Mouse (Mus musculus) lung, postnatal 25 days (tissue): Measurements from ENCODE around the gene Inf2.

ENCODE experiments used
- DNase-seq: peaks from one replicate; pipeline ENCODE4 v3.0.0; 2022; ENCODE audit warnings: low spot score

Inf2 gene

DNA sequence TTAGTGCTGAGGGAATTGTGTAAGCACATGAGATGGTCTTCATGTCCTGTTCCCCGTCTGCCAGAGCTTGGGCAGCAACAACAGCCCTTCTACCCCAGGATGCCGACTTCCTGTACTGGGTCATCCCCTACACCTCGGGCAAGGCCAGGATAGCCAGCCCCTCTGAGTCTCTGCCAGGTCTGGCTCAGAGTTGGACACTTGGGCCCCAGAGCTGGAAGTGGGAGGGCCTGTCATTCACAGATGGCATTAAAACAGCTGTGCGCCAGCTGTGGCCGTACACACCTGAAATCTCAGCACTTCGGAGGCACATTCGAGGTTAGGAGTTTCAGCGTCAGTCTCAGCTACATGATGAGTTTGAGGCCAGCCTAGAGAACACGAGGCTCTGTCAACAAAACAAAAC, 7.9 kb downstream of the Inf2 start:
- DNase-seq, result no peak

DNA sequence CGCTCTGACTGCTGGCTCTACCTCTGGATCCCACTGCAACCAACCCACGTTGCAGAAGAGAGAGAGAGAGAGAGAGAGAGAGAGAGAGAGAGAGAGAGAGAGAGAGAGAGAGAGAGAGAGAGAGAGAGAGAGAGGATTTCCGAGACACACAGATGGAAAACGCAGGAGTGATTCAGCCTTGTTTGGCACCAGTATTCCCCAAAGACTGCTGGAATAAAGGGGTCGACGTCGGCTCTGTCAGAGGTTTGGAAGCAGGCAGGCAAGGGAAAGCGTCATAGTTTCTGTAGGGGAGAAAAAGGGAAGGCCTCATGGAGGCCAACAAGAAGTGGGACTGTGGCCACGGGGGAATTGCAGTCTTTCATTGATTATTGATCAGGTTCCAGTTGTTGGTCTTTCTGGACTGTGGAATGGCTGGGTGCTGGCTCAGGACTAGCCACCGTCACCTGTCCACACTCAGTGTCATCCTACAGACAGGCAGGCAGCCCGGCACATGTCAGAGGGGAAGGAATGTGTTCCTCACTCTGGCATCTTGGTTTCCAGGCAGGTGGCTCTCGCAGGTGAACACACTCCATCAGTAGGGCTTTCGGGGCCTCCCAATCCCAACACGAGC, 8.4 kb downstream of the Inf2 start:
- no peak for DNase-seq

DNA sequence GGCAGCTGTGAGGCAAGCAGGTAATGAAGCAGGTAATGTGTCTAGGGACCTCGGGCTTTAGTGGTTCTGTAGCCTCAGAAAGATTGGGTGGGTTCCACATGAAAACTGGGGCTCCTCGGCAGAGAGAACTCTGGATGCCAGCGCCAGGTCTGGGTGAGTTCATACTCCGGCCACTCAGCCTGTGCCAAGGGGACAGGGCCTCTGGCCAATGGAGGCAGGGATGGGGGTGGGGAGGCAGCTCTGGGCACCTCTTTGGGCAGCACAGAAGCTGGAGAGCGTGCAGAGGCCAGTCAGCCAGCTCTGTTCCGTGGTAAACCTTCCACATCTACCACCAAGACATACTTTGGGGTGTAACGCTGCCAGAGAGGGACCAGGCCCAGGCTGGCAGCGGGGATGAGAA, 9.0 kb downstream of the Inf2 start:
- no peak for DNase-seq

DNA sequence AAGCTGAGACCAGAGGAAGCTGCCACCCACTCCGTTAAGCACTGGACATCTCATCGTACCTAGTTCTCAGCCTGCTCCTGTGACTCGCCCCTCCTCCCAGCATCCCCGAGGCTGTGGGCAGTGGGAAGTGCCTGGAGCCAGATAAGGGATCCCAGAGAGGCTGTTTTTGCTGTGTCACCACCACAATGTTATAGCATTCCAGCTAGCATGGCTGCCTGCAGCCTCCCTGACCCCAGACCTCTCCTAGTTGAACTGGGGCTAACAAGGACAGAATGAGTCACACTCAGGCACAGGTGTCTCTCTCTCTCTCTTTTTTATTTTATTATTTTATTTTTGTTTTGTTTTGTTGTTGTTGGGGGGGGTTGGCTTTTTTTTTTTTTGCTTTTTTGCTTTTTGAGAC, 10.6 kb downstream of the Inf2 start:
- DNase-seq, result no peak

DNA sequence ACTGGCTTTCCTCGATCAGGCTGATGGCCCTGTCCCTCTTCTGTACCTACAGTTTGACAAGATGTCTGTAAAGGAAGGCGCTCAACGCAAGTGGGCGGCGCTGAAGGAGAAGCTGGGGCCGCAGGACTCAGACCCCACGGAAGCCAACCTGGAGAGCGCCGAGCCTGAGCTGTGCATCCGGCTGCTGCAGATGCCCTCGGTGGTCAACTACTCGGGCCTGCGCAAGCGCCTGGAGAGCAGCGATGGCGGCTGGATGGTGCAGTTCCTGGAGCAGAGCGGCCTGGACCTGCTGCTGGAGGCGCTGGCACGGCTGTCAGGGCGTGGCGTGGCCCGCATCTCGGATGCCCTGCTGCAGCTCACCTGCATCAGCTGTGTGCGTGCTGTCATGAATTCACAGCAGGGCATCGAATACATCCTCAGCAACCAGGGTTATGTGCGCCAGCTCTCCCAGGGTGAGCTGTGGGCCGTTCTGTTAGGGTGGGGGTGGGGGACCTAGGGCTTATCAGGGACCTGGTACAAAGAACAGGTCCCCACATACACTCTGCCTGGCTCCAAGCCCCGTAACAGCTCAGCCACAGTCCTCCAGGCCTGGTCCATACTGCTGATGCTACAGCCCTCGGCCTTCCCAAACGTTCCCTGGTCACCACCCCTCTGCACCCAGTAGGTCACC, 11.5 kb downstream of the Inf2 start:
- no peak for DNase-seq

DNA sequence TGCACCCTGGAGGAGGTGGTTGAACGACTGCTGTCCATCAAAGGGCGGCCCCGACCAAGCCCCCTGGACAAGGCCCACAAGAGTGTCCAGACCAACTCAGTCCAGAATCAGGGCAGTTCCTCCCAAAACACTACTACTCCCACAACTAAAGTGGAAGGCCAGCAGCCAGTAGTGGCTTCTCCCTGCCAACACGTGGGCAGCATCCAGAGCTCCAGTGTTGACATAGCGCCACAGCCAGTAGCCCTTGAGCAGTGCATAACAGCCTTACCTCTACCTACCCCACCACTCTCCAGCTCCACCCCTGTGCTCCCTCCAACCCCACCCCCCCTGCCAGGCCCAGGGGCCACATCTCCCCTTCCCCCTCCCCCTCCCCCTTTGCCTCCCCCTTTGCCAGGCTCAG, 15.4 kb downstream of the Inf2 start:
- peak; percentile 75 for DNase-seq

DNA sequence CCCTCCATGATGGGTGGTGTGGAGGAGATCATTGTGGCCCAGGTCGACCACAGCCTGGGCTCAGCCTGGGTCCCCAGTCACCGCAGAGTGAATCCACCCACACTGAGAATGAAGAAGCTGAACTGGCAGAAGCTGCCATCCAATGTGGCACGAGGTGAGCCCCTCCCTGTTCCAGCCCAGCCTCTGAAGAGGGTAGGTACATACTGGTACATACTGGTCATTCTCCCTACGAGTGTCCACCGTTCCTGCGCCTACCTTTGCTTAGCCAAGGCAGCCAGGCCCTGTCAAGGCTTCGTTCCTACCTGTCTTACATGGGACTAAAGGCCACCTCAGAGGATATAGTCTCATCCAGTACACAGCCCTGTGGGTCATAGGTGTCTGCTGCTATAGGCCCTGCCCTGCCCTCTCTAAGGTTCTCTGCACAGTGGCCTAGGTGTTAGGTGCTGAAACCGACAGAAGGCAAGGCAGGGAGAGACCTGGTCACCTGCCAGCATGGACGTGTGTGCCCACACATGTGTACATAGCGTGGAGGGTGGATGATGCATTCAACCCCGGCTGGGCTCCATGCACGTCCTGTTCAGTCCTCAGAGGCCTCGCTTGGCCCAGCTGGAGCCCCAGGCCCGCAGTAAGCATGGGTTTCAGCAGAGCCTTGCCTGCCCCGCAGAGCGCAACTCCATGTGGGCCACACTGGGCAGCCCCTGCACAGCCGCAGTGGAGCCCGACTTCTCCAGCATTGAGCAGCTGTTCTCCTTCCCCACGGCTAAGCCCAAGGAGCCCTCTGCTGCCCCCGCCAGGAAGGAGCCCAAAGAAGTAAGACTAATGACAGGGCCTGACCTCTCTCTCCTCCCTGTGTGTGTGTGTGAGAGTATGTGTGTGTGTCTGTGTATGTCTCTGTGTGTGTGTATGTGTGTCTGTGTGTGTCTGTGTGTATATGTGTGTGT, 16.4 kb downstream of the Inf2 start:
- DNase-seq, result peak; percentile 68

DNA sequence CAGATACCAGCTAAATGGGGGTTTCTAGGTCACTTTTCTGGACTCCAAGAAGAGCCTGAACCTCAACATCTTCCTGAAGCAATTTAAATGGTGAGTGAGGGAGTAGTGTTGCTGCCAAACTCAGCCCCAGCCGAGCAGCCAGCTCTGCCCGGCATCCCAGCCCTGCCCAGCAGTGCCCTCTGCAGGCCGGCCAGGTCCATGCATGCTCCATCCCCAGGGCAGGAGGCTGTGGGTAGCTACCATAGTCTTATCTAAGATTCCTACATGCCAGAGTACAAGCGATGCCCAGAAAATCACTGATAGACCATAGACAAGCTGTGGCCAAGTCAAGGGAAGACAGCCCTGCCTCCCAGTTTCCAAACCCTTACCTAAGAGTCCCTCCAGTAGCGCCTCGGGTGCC, 17.2 kb downstream of the Inf2 start:
- peak; percentile 74 for DNase-seq

DNA sequence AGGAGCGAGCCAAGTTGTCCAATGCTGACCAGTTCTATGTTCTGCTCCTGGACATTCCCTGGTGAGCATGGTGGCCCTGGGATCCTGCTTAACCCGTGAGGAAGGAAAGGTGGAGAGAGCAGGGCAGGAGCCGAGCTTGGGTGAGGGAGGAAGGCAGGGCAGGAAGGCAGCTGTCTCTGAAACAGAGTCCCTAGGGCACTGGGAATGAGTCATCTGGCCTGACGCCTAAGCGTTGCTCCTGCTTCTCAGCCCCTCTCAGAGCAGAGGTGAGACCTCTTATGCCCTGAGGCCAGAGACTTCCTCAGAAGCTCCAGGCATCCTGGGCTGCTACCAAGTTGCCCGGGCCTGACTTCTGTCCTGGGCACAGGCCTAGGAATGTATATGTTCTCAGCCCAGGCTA, 18.4 kb downstream of the Inf2 start:
- DNase-seq, result no peak

DNA sequence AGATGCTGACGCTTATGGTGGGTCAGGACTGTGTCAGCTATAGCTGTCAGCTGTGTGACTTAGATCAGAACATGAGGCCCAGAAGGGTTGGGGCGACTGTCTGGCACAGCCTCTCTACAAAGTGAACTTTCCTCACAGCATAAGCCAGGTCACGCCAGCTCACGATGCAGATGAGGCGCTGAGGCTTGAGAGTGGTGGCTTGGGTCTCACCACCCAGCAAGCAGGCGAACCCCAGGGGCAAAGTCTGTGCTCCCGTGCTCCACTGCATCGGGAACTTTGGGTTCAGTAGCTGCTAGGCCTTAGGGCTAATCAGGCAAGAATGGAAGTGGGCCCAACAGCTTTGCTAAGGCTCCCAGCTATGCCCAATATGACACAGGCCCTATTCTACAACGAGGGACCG, 20.4 kb downstream of the Inf2 start:
- DNase-seq, result no peak

DNA sequence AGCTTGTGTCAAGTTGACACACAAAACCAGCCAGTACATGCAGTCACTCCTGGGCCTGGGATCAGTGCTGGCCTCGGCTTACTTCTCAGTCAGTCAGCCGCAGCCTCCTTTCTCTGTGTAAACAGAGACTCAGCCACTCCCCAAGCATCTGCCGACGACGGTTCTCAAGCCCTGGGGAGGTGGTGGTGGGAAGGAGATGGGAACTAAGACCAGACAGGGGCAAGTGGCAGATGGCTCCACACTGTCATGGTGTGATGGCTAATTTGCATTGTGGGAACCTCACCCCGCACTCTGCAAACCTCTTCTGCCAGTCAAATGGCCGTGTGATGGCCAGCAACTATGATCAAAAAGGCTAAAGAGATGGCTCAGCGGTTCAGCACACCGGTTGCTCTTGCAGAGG, 28.1 kb downstream of the Inf2 start:
- DNase-seq, result no peak

DNA sequence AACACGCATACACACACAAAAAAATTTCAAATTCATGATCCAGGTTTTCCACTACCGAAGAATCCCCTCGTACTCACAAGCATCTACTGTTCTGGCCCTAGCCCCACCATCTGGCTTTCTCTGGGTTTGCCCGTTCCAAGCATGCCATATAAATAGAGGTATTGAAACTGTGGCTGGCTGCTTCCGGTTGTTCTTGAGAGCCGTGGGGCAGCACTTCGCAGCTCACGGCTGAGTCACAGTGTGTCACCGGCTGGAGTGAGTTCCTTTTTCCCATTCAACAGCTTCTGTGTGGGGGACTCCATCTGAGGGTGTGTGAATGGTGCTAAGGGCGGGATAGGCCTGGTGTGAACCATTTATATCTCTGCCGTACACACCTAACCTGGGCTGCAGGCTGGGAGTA, 28.6 kb downstream of the Inf2 start:
- no peak for DNase-seq

DNA sequence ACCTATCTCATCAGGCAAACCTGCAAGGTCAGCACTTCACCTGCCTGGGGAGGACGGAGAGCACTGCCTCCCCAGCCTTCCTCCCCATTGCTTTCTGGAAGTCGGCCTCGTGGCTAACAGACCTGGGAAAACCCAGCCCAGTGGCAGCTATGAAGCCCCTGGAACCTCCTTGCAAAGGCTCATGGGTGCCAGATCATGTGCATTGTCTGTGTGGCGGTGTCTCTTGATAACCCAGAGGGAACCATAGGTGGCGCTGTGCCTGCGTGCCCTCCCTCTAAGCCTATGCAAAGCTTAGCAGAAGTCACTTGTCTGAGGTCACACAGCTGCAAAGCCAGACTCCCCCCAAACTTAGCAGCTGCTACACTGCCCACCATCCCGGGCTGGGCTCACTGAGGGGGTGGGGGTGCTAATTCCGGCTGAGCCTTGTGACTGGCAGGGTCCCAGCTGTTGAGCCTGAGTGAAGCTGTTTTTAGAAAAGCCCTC, 29.4 kb downstream of the Inf2 start:
- DNase-seq, result peak; percentile 77

DNA sequence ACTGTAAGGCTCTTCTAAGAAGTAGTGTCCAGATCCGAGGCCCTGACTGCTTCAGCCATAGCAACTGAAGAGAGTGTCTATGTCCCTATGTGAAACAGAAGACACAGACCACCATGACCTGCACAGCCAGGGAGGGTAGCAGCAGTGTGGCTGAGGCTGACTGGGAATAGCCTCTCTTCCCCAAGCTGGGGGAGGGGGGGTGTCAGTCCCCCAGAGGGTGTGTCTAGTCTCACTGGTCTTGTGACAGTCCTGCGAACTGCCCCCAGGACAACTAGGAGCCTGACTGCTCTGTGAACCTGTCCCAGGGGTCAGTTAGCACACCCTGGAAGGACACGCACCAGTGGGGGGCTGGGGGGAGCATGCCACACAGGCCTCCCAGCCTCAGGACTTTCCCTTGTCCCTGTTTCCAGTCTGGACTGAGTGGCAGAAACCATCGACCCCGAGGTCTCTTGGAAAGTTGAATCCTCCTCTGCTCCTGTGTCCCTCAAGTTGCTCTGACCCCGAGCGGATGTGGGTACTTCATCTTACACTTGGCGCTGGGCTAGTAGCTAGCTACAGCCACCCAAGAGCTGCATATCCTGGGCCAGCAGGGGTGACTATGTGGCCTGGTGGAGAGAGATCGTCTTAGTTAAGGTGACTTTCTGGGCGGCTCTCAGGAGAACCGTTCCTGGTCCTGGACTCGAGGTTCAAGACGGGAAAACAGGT, 30.5 kb downstream of the Inf2 start:
- DNase-seq, result no peak

DNA sequence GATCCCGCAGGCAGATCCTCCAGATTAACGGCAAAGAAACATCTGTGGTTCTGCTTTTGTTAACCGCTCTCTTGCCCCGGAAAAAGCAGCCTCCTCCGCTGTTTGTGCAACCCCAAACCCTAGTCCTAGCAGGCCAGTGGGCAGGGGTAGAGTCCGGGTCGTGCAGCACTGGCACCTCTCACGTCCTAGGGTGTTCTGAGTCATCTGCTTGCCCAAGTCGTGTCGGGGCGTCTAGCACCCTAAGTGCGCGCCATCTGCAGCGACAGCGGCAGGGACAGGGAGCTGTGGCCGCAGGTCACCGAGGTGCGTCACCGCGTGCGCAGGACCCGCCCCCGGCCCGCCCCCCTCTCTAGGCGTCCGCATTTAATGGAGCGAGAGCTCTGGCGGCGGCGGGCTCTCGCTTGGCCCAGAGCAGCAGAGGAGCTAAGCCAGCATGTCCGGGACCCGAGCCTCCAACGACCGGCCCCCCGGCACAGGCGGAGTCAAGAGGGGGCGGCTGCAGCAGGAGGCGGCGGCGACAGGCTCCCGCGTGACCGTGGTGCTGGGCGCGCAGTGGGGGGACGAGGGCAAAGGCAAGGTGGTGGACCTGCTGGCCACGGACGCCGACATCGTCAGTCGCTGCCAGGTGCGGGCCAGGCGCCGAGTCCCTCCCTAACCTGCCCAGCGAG, 31.2 kb downstream of the Inf2 start, which contains the start of gene Adssl1:
TSS of gene Adssl1 (plus strand) at position 360 of the 668 bp plus-strand sequence.
- no peak for DNase-seq

DNA sequence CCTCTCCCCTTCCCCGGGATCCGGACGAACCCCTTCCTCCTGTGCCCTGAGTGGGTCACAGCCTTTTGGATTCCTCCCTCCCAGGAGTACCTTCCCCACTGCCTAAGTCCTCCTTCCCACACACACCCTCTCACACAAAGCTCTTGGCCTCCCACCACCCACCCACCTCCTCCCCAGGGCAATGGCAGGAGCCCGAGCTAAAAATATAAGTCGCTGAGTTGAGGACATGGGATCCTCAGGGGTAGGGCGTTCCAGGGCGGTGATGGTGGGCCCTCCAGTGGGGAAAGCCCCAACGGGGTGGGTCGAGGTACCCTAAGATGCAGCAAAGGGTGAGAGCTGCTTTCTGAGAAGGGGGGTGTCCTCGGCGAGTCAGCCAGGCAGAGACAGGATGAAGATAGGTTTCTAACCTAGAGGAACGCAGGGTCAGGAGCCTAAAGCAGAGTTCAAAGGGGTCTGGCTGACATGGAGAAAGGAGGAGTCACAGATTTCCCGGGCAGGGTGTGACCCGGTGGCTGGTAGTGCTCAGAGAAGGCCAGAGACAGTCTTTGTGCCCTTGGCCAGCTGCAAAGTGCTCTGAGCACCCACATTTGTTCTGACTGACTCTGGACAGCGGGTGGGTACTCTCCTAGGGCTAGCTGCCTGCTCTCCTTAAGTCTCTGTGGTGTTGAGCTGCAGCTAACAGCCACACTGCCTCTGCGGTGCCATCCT, 31.9 kb downstream of the Inf2 start:
- DNase-seq, result no peak

DNA sequence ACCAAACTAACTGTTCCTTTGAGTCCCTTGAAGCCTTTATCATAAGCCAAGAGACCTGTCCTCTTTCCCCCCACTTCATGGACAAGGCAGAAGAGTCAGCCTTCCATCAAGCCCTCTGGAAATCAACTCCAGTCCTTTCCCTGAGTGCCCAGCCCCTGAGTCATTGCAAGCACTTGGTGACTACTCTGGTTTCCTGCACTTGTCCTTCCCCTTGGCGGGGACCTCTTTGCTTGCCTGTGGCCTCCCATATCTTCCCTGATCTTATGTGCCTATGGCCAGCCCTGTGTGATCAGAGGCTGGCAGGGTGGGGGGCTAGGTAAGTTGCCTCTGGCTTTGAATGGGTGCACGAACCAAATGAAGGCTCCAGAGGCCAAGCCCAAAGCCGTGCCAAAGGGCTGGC, 33.3 kb downstream of the Inf2 start:
- DNase-seq, result no peak

DNA sequence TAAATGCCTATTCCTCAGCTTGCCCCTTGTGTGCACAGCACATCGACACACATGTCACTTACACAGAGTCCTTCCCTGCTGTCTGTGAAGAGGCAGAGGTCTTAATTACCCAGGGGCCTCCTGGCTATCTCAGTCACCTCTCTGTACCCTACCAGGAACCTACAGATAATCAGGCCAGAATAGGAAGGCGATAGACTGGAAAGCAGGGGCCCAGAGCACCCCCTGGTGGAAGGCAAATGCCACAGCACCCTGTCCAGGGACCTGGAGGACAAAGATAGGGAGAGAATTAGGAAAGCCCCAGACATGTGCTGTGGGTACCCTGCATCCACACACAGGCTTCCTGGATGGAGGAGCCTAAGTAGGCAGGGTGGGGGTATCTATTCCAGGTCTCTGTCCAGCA, 35.2 kb downstream of the Inf2 start:
- no peak for DNase-seq

DNA sequence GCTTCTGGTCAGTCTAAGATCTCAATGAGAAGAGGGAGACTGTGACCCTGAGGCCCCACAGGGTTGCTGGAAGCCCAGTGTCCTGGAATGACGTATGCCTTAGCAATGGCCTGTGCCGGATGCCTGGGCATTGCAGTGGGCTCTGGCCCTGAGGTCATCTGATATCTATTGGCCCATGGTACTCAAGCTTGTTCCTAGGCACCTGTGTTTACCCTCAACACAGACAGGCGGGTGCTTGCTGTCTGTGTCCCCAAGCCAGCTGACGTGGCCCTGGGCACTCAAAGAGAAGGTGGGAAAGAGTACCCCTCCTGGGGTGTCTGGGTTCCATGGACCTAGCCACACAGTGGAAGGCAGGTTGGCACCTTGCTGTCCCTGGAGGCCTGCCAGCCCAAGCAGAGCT, 37.1 kb downstream of the Inf2 start:
- DNase-seq, result no peak

DNA sequence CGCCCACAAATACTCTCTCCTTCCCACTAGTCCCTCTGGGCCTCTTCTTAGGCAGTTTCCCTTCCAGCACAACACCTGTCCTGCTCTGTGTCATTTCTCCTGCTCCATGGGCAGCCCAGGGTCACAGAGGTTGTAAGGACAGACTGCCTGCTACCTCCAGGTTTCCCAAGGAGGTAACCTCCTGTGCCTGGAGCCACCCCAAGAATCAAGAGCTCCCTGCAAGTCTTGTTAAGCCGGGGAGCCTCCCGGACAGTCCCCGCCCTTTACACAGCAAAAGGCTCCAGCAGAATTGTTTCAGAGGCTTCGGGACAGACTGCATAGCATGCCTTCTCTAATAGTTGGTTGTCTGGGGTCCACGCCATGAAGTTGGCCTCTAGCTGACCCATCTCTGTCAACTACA, 37.9 kb downstream of the Inf2 start:
- DNase-seq, result no peak
